Mouse (Mus musculus): Measurements from ENCODE around the gene Cbl. TPM values are rescaled to one million over a fixed set of nuclear protein-coding genes. Genes with fewer than 3 reads are reported as not detected.

The Cbl gene
- polyA plus RNA-seq, 1 experiment from 2014 or later: 10.0 TPM

DNA sequence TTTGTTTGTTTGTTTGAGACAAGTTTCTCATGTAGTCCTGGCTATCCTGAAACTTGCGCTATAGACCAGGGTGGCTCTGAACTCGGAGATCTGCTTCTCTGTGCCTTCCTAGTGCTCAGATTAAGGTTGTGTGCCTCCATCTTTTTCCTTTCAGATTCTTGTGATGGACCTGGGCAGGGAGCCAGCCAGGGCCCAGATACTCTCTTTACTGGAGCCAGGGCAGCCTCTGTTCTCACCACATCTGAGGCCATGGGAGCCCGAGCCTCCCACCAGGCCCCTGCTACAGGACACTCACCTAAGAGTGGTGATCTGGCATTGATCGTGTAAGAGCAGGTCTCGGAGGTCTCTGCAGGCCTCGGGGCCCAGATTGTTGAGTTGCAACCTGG is 21.3 kb upstream of the Cbl start:
- H3K27ac ChIP-seq: no peak overlapping the region
- 70% methylated on average over 6 of the region's 6 CpGs for WGBS (ENCODE audit: insufficient replicate concordance)
- ATAC-seq: no peak

DNA sequence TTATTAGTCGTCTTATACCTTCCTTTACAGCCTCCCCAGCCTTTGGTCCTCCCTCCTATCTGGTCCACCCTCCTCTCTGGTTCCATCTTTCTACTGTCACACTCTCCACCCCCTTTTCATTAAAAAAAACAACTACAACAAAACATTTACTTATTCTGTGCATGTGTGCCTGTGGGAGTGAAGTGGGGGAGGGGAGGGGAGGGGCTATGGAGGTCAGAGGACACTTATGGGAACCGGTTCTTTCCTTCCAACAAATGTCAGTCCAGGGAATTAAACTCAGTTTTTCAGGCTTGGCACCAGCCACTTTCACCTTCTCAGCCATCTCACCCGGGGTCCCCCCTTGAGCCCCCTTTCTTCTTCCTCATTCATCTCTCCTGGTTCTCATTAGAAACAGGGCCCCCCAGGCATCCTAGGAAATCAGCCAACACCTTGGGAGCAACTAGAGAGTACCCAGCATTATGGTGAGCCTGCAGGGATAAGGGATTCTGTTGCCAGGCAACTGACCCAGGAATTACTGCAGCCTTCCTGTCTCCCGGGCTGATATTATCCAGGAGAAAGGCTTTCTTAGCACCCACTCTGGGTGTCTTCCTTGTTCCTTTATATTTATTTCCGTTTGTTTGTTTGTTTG is 20.8 kb upstream of the Cbl start:
- no peak overlapping the region for H3K4me2 ChIP-seq
- 40% methylated on average over 5 of the region's 5 CpGs for WGBS (ENCODE audit: insufficient replicate concordance)
- no peaks in the 10 kb centered on the region for H3K9me3 ChIP-seq (replicated peaks)
- no peak overlapping the region for H3K4me3 ChIP-seq
- ATAC-seq: no peak
- H3K36me3 ChIP-seq: no peaks in the 10 kb centered on the region
- peaks cover 27% of the 10 kb centered on the region for H3K4me1 ChIP-seq
- H3K27me3 ChIP-seq (replicated peaks): peaks cover 16% of the 10 kb centered on the region
- H3K9ac ChIP-seq: no peak overlapping the region
- H3K27ac ChIP-seq: no peak overlapping the region

More for the DNA sequence above, 21.3 kb upstream of the Cbl start:
- Histone ChIP-seq H3K4me2 (no peak overlapping the region), H3K27me3 (replicated peaks) (peaks cover 13% of the 10 kb centered on the region), H3K4me1 (peaks cover 22% of the 10 kb centered on the region), H3K9me3 (replicated peaks) (no peaks in the 10 kb centered on the region), H3K4me3 (no peak overlapping the region), H3K36me3 (no peaks in the 10 kb centered on the region), H3K9ac (no peak overlapping the region)

DNA sequence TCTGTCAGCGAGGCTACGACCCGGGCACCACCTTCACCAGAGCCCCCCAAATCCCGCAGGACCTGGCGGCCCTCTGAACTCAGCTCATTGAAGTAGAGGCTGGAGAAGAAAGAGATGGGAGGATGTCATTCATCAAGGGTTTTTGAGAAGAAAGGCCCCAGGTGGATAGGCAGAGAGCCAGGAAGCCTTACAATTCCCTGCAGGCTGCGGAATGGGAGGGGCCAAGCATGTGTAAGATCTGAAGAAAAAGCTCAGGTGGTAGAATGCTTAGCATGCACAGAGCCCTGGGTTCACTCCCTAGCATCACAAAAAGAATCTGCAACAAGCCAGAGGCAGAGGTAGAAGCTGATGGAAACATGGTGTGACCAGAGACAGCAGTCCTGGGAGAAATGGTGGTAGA is 19.6 kb upstream of the Cbl start:
- no peak overlapping the region for H3K27ac ChIP-seq
- H3K9ac ChIP-seq: no peak overlapping the region; the same call in 1 of the 2 replicates
- peaks cover 33% of the 10 kb centered on the region for H3K4me1 ChIP-seq
- H3K4me2 ChIP-seq: no peak overlapping the region
- H3K36me3 ChIP-seq: no peaks in the 10 kb centered on the region
- WGBS (ENCODE audit: insufficient replicate concordance): 78% methylated on average over 6 of the region's 6 CpGs
- H3K9me3 ChIP-seq (replicated peaks): no peaks in the 10 kb centered on the region
- peaks cover 23% of the 10 kb centered on the region for H3K27me3 ChIP-seq (replicated peaks)
- no peak for ATAC-seq
- no peak overlapping the region for H3K4me3 ChIP-seq

- no peak for ATAC-seq
- Histone ChIP-seq H3K27ac (no peak within 1 kb of the TSS), H3K4me3 (no peak within 1 kb of the TSS), H3K4me2 (0 out of 2 replicates have a peak within 1 kb of the TSS, but pooled peaks have one; percentile 9), H3K4me1 (peaks cover 41% of the 10 kb centered on the region), H3K9ac (no peak within 1 kb of the TSS), H3K36me3 (no peaks in the 10 kb centered on the region), H3K9me3 (replicated peaks) (no peaks in the 10 kb centered on the region), H3K27me3 (replicated peaks) (peaks cover 23% of the 10 kb centered on the region)
- 68% methylated on average over 10 of the region's 10 CpGs for WGBS (ENCODE audit: insufficient replicate concordance)
Measured at GRCm38 (mm10) chr9:44251314-44251713, 17.5 kb upstream of the Cbl start, which contains the start of gene Pdzd3. Pdzd3 (minus strand) TSS chr9:44251471.

- Histone ChIP-seq H3K4me2 (0 out of 2 replicates have a peak overlapping the region, but pooled peaks have one; percentile 9), H3K27me3 (replicated peaks) (peaks cover 23% of the 10 kb centered on the region), H3K27ac (no peak overlapping the region), H3K9me3 (replicated peaks) (no peaks in the 10 kb centered on the region), H3K36me3 (no peaks in the 10 kb centered on the region), H3K4me3 (no peak overlapping the region), H3K4me1 (peaks cover 41% of the 10 kb centered on the region), H3K9ac (no peak overlapping the region)
- 30% methylated on average over 4 of the region's 4 CpGs for WGBS (ENCODE audit: insufficient replicate concordance)
- ATAC-seq: no peak
Measured at GRCm38 (mm10) chr9:44250445-44250844, 16.6 kb upstream of the Cbl start.

DNA sequence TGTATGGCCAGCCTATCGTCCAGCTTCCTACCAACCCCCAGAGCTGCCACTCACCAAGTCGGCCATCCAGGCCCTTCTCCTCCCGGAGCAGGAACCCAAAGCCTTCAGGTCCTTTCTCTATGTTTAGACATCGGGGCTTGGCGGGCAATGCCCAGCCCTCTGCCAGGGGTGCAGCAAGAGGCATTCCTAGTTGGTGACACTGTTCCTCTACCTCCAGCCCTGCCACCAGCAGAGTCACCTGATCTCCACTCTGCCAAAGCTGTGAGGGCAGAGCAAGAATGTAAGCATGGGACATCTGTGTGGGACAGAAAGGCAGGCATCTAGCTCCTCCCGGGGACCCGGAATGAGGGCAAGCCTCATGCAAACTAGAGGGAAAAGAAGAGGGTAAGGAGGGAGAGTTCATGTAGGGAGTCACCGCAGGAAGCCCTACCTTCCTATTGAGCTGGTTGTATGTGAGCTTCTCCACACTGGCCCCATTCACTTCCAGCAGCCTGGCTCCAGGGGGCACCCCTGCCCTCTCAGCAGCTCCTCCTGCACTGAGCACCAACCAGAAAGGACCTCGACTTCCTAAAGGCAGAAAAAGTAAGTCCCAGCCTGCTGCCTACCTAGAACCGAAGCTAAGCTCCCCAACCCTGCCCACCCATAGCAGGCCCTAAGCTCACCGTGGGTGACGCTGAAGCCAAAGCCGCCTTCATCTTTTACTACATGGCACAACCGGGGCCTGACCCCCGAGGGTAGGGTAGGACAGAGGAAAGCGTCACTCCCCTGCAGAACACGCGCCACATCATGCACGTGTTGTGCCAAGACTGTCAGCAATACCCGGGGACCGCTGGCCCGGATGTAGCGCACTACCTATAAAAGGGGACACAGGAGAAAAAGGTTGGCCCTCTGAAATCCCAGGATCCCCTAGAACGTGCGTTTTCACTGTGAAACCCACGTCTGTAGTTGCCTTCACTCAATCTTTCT is 15.6 kb upstream of the Cbl start:
- no peaks in the 10 kb centered on the region for H3K9me3 ChIP-seq (replicated peaks)
- no peak overlapping the region for H3K27ac ChIP-seq
- no peak overlapping the region; the same call in 1 of the 2 replicates for H3K4me3 ChIP-seq
- no peak overlapping the region for H3K9ac ChIP-seq
- peak; percentile 74 for ATAC-seq
- H3K4me2 ChIP-seq: peak overlapping the region; percentile 44
- peaks cover 37% of the 10 kb centered on the region for H3K4me1 ChIP-seq
- no peaks in the 10 kb centered on the region for H3K36me3 ChIP-seq
- WGBS (ENCODE audit: insufficient replicate concordance): 39% methylated on average over 26 of the region's 26 CpGs
- peaks cover 23% of the 10 kb centered on the region for H3K27me3 ChIP-seq (replicated peaks)

GRCm38 (mm10) chr9:44247907-44248306 is 14.1 kb upstream of the Cbl start:
- no peak for ATAC-seq
- WGBS (ENCODE audit: insufficient replicate concordance): 65% methylated on average over 6 of the region's 6 CpGs

GRCm38 (mm10) chr9:44243621-44244020 is 9.8 kb upstream of the Cbl start:
- Histone ChIP-seq H3K36me3 (no peaks in the 10 kb centered on the region), H3K4me2 (no peak overlapping the region), H3K9ac (no peak overlapping the region), H3K9me3 (replicated peaks) (no peaks in the 10 kb centered on the region), H3K4me1 (peaks cover 12% of the 10 kb centered on the region; the same call in 1 of the 2 replicates), H3K27me3 (replicated peaks) (peaks cover 13% of the 10 kb centered on the region), H3K27ac (no peak overlapping the region), H3K4me3 (no peak overlapping the region)
- no peak for ATAC-seq
- 54% methylated on average over 2 of the region's 2 CpGs for WGBS (ENCODE audit: insufficient replicate concordance)

More at GRCm38 (mm10) chr9:44247907-44248306, 14.1 kb upstream of the Cbl start:
- Histone ChIP-seq H3K4me1 (peaks cover 30% of the 10 kb centered on the region), H3K9me3 (replicated peaks) (no peaks in the 10 kb centered on the region), H3K27me3 (replicated peaks) (peaks cover 15% of the 10 kb centered on the region), H3K4me2 (no peak overlapping the region), H3K27ac (no peak overlapping the region), H3K36me3 (no peaks in the 10 kb centered on the region), H3K9ac (no peak overlapping the region), H3K4me3 (no peak overlapping the region)

DNA sequence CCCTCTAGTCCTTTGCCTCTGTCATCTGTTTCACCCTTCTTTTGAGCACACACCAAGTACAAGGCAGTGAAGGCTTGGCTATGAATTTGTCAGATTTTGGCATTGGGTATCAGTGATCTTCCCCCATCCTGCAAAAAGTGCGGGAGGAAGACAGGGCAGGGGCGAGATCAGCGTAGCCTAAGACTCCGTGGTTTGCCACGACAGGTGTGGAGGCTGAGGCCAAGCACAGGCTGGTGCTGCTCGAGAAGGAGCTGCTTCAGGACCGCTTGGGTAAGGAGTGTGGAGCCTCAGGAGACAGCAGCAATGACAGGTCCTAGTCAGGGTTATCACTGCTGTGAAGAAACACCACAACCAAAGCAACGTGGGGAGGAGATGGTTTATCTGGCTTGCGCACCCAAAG is 7.6 kb upstream of the Cbl start:
- 0 out of 2 replicates have a peak, but pooled peaks cover 3% of the 10 kb centered on the region for H3K4me1 ChIP-seq
- no peak overlapping the region for H3K4me2 ChIP-seq
- no peaks in the 10 kb centered on the region for H3K9me3 ChIP-seq (replicated peaks)
- H3K36me3 ChIP-seq: no peaks in the 10 kb centered on the region
- no peak for ATAC-seq
- H3K27ac ChIP-seq: no peak overlapping the region
- H3K9ac ChIP-seq: no peak overlapping the region
- 40% methylated on average over 9 of the region's 9 CpGs for WGBS (ENCODE audit: insufficient replicate concordance)
- H3K4me3 ChIP-seq: no peak overlapping the region
- H3K27me3 ChIP-seq (replicated peaks): peaks cover 13% of the 10 kb centered on the region

DNA sequence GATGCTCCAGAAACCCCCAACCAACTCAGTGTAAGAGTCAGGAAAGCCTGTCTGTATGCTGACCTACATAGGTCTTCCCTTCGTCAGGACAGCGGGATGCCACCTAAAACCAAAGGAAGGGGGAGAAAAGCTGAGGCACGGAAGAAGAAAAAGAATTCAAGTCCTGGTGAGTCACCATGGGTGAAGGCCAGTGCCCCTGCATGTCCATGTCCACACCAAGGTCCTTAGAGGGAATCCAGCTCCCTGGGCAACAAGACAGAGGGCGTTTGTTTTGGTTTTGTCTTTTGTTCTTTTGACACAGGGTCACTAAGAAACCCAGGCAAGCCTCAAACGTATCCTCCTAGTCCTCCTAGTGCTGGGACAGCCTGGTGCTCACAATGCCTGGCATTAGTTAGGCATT is 7.1 kb upstream of the Cbl start:
- 0 out of 2 replicates have a peak, but pooled peaks cover 3% of the 10 kb centered on the region for H3K4me1 ChIP-seq
- H3K9ac ChIP-seq: no peak overlapping the region
- no peak overlapping the region for H3K4me3 ChIP-seq
- H3K27ac ChIP-seq: no peak overlapping the region
- no peak overlapping the region for H3K4me2 ChIP-seq
- ATAC-seq: no peak
- WGBS (ENCODE audit: insufficient replicate concordance): 59% methylated on average over 5 of the region's 5 CpGs
- no peaks in the 10 kb centered on the region for H3K36me3 ChIP-seq
- peaks cover 13% of the 10 kb centered on the region for H3K27me3 ChIP-seq (replicated peaks)
- no peaks in the 10 kb centered on the region for H3K9me3 ChIP-seq (replicated peaks)

DNA sequence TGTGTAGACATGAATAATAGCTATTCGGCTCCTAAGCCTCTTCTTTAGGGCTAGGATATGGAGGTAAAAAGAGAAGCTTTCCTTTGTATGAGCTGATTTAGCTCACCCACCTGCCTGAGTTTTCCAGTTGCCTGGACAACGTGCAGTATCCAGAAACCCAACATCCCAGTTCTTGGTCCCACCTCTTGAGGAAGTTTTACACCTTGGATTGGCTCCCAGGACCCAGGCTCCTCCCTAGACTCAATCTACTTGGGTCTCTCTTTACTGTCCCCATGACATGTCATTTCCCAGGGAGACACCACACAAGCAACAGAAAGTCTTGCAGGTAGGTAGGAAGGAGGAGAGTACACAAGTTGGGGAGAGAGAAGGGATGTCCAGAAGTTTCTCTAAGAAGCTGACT is 6.5 kb upstream of the Cbl start, which contains the start of gene Ccdc153:
Ccdc153 (plus strand) TSS at position 278 of the 400 bp plus-strand sequence.
- 52% methylated on average over 2 of the region's 2 CpGs for WGBS (ENCODE audit: insufficient replicate concordance)
- no peak within 1 kb of the TSS for H3K9ac ChIP-seq
- H3K4me1 ChIP-seq: 0 out of 2 replicates have a peak, but pooled peaks cover 3% of the 10 kb centered on the region
- H3K4me2 ChIP-seq: no peak within 1 kb of the TSS
- H3K27ac ChIP-seq: no peak within 1 kb of the TSS
- ATAC-seq: no peak
- peaks cover 13% of the 10 kb centered on the region for H3K27me3 ChIP-seq (replicated peaks)
- no peaks in the 10 kb centered on the region for H3K9me3 ChIP-seq (replicated peaks)
- H3K36me3 ChIP-seq: no peaks in the 10 kb centered on the region
- H3K4me3 ChIP-seq: no peak within 1 kb of the TSS

DNA sequence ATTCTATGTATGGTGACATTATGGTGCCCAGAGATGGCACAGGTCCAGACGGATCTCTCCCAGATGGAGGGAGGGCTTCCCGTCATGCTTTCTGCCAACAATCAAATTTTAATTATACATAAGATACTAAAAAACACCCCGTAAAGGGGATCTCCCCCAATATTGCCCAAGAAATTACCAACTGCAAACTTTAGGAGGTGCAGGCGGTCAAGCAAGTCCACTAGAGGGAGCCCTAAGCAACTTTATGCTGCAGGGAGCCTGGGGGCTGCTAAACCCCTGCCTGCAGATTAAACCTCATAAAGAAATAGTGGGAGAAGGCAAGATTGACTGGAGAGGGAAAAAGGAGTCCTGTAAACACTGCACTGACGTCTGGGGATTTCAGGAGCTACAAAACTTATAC is 5.6 kb upstream of the Cbl start:
- no peak overlapping the region for H3K4me2 ChIP-seq
- 7% methylated on average over 5 of the region's 5 CpGs for WGBS (ENCODE audit: insufficient replicate concordance)
- H3K9me3 ChIP-seq (replicated peaks): no peaks in the 10 kb centered on the region
- no peak overlapping the region for H3K9ac ChIP-seq
- peaks cover 13% of the 10 kb centered on the region for H3K27me3 ChIP-seq (replicated peaks)
- no peak overlapping the region for H3K27ac ChIP-seq
- no peaks in the 10 kb centered on the region for H3K36me3 ChIP-seq
- no peak for ATAC-seq
- peaks cover 10% of the 10 kb centered on the region for H3K4me1 ChIP-seq
- H3K4me3 ChIP-seq: no peak overlapping the region

Measured in liver, embryonic 12.5 days (tissue).